Mouse (Mus musculus) layer of hippocampus, adult 8-10 months (tissue): Measurements from ENCODE around the gene 1700030J22Rik. TPM values are rescaled to one million over a fixed set of nuclear protein-coding genes. Genes with fewer than 3 reads are reported as not detected.

Experiments
- total RNA-seq, 4 experiments: library from RNA; stranded (reverse); gene quantifications; 2 replicates each; pipeline ENCODE4 v1.2.4; 2022

The 1700030J22Rik gene
- total RNA-seq, 4 experiments from 2014 or later = 7.3 to 10.6 (median 8.6) TPM

Other genes with a start within 250 kb of the 1700030J22Rik start
- 10 to 100 TPM in 1 of 4 experiments, 1 to 10 TPM in 3; 9.2 to 10.3 (median 9.5) TPM for gene Cdyl2, start 246.0 kb downstream of the 1700030J22Rik start, total RNA-seq
- 10 to 100 TPM; 11.8 to 13.6 (median 13.1) TPM for gene Cmc2, start 57.5 kb downstream of the 1700030J22Rik start, total RNA-seq
- gene Cenpn, start 57.2 kb downstream of the 1700030J22Rik start, total RNA-seq = 1 to 10 TPM; 1.1 to 1.9 (median 1.6) TPM
- gene Atmin, start 35.6 kb downstream of the 1700030J22Rik start, total RNA-seq = 10 to 100 TPM; 44.4 to 47.7 (median 45.2) TPM
- gene Gcsh, start 14.6 kb upstream of the 1700030J22Rik start, total RNA-seq = 10 to 100 TPM; 46.0 to 53.2 (median 48.7) TPM
- gene Pkd1l2, start 103.5 kb upstream of the 1700030J22Rik start, total RNA-seq = under 1 TPM in 3 of 4 experiments, not detected in 1; 0.06 to 0.27 (median 0.11) TPM
- under 1 TPM in 3 of 4 experiments, not detected in 1; 0.14 to 0.47 (median 0.20) TPM for gene Bco1, start 116.9 kb upstream of the 1700030J22Rik start, total RNA-seq
- 10 to 100 TPM; 18.1 to 20.3 (median 19.0) TPM for gene Gan, start 179.2 kb upstream of the 1700030J22Rik start, total RNA-seq